ENCODE assay signal across 32 mouse cellular contexts in the genomic region with DNA sequence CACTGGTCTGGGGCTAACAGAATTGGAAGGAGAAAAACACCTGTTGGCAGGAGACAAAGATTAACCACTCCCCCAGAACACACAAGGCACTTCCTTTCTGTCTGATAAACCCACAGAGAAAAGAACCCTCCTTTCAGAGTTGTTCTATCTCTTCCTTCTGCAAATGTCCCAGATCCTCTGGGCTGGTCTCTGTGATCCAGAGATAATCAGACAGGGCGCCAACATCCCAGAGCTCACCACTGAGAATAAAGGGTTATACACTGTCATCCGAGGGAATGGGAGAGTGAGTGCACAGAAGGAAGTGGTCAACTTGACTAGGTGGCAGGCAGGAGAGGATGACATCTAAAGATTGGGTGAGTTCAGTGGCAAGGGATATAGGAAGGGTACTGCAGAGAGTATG. TPM values are rescaled to one million over a fixed set of nuclear protein-coding genes. Genes with fewer than 3 reads are reported as not detected.
DNase-seq lines count a peak whose midpoint lies in the region; ATAC-seq lines count a peak whose summit lies in the region.
"Had no signal": no experiment of that assay in that cellular context is flagged by ENCODE, and none has a peak within 500 bp of the region (broad histone marks: within the 10 kb centered on the region; RNA-seq: fewer than 3 reads in every experiment).

No protein-coding gene starts in this region.

- H3K27ac ChIP-seq in liver, embryonic 12.5 days: no peak overlapping the region
- H3K27ac ChIP-seq: embryonic facial prominence, embryonic 10.5 days; embryonic facial prominence, embryonic 13.5 days; forebrain, embryonic 10.5 days; forebrain, embryonic 13.5 days; gastrocnemius, adult 2 months; heart, adult 2 months; heart, embryonic 10.5 days; heart, embryonic 13.5 days; hindbrain, embryonic 12.5 days; hindbrain, embryonic 15.5 days had no signal

- peak; percentile 53 for ATAC-seq in liver, embryonic 12.5 days
- ATAC-seq in common myeloid progenitor, adult 5-6 weeks (replicated peaks; ENCODE audit: low read depth, poor library complexity, severe bottlenecking): peak; percentile 40
- ATAC-seq in megakaryocyte progenitor cell, adult 5-6 weeks (replicated peaks; ENCODE audit: poor library complexity): peak; percentile 29; the same call in 1 of the 2 replicates
- ATAC-seq: CD4-positive, CD25-positive, alpha-beta regulatory T cell, adult 4 months; forebrain, embryonic 13.5 days; forebrain, embryonic 16.5 days; Patski had no signal

- intact Hi-C loops in gastrocnemius, postnatal 36 days (cut with DNase I): no loop called here

- peaks cover 18% of the 10 kb centered on the region; the same call in 1 of the 2 replicates for H3K4me1 ChIP-seq in liver, embryonic 12.5 days
- H3K4me1 ChIP-seq: embryonic facial prominence, embryonic 10.5 days; forebrain, embryonic 13.5 days; heart, embryonic 10.5 days; heart, embryonic 13.5 days; hindbrain, embryonic 12.5 days; hindbrain, embryonic 15.5 days had no signal

- no peak overlapping the region for H3K4me3 ChIP-seq in liver, embryonic 12.5 days
- H3K4me3 ChIP-seq: embryonic facial prominence, embryonic 10.5 days; embryonic facial prominence, embryonic 13.5 days; erythroblast, embryonic 14.5 days; forebrain, embryonic 10.5 days; forebrain, embryonic 13.5 days; gastrocnemius, adult 2 months; heart, adult 2 months; heart, embryonic 10.5 days; heart, embryonic 13.5 days; hindbrain, embryonic 12.5 days; hindbrain, embryonic 15.5 days had no signal

- H3K36me3 ChIP-seq in liver, embryonic 12.5 days: no peaks in the 10 kb centered on the region
- H3K36me3 ChIP-seq: embryonic facial prominence, embryonic 10.5 days; embryonic facial prominence, embryonic 13.5 days; forebrain, embryonic 10.5 days; heart, embryonic 10.5 days; heart, embryonic 13.5 days; hindbrain, embryonic 12.5 days; hindbrain, embryonic 15.5 days had no signal

- H3K4me2 ChIP-seq in liver, embryonic 12.5 days: no peak overlapping the region
- H3K4me2 ChIP-seq: embryonic facial prominence, embryonic 13.5 days; forebrain, embryonic 13.5 days; heart, embryonic 13.5 days; hindbrain, embryonic 12.5 days; hindbrain, embryonic 15.5 days had no signal

- no peak for DNase-seq in liver
- DNase-seq in gastrocnemius, postnatal 36 days: no peak
- DNase-seq in layer of hippocampus, adult 9-10 months (ENCODE audit: low spot score): no peak
- DNase-seq: adrenal gland, postnatal 10 days; cerebellum, adult 11 months; cerebellum, adult 2 months; cerebellum, adult 9-11 months; cerebellum, postnatal 25 days; embryo, embryonic 11 days; gastrocnemius, adult 2 months; gastrocnemius, postnatal 14 days; heart, postnatal 14 days had no signal

- 26% methylated on average over 2 of the region's 2 CpGs for WGBS in liver, embryonic 12.5 days (ENCODE audit: insufficient replicate concordance)

- peaks cover 62% of the 10 kb centered on the region for H3K27me3 ChIP-seq in liver, embryonic 12.5 days (replicated peaks)

- H3K9me3 ChIP-seq in liver, embryonic 12.5 days (replicated peaks): no peaks in the 10 kb centered on the region
- H3K9me3 ChIP-seq: embryonic facial prominence, embryonic 10.5 days; embryonic facial prominence, embryonic 13.5 days; forebrain, embryonic 10.5 days; forebrain, embryonic 13.5 days; heart, embryonic 10.5 days; heart, embryonic 13.5 days; hindbrain, embryonic 12.5 days; hindbrain, embryonic 15.5 days had no signal

- H3K9ac ChIP-seq in liver, embryonic 12.5 days: no peak overlapping the region
- H3K9ac ChIP-seq: embryonic facial prominence, embryonic 13.5 days; forebrain, embryonic 13.5 days; heart, embryonic 13.5 days; hindbrain, embryonic 12.5 days; hindbrain, embryonic 15.5 days had no signal

RNA-seq across cellular contexts. Expression of a gene that starts 1.5 kb away (rescaled TPM):
- 1.2 and 1.5 TPM in 2 replicates for polyA plus RNA-seq in liver, embryonic 12.5 days (2016; fragmentation: Nextera tagmentation; extraction: Ambion mirVana)
- 0.34 TPM in 1 of 2 replicates, not detected in the other for total RNA-seq in common myeloid progenitor, adult 5-6 weeks (2017)
- total RNA-seq in megakaryocyte progenitor cell, adult 5-6 weeks (2015): not detected in 2 replicates
- total RNA-seq in megakaryocyte progenitor cell, adult 5-6 weeks (2017): not detected in 2 replicates
- 1 to 10 TPM; 1.4 to 1.9 TPM for total RNA-seq in gastrocnemius, postnatal 36 days (2021)
- total RNA-seq: hematopoietic stem cell, adult 5-6 weeks had no signal
- polyA plus RNA-seq: C2C12; CD4-positive, CD25-positive, alpha-beta regulatory T cell, adult 4 months had no signal

RNA-seq across cellular contexts. Expression of a gene that starts 51.3 kb away (rescaled TPM):
- polyA plus RNA-seq in liver, embryonic 12.5 days (2016; fragmentation: Nextera tagmentation; extraction: Ambion mirVana): not detected in 2 replicates
- total RNA-seq in common myeloid progenitor, adult 5-6 weeks (2017): not detected in 2 replicates
- total RNA-seq in megakaryocyte progenitor cell, adult 5-6 weeks (2015): not detected in 2 replicates
- total RNA-seq in megakaryocyte progenitor cell, adult 5-6 weeks (2017): not detected in 2 replicates
- under 1 TPM in 1 of 2 experiments, not detected in 1; 0.10 TPM for total RNA-seq in gastrocnemius, postnatal 36 days (2021)
- total RNA-seq: gastrocnemius, postnatal 14 days; heart, adult 2 months; hematopoietic stem cell, adult 5-6 weeks had no signal
- polyA plus RNA-seq: CD4-positive, CD25-positive, alpha-beta regulatory T cell, adult 4 months; embryonic facial prominence, embryonic 10.5 days; erythroblast, embryonic 14.5 days; forebrain, embryonic 13.5 days; gonadal fat pad, adult 2 months; heart, adult 2 months; heart, embryonic 16.5 days; hindbrain, embryonic 12.5 days; Patski had no signal
